Mouse (Mus musculus): ENCODE data around the gene Plcg1.

- no peak for TF ChIP-seq HCFC1 (IDR thresholded peaks at IDR 0.05; ENCODE audit: borderline replicate concordance, insufficient read depth, low read length)
- no peak for TF ChIP-seq CHD2 (IDR thresholded peaks at IDR 0.05; ENCODE audit: low read depth, low read length)
Measured at GRCm38 (mm10) chr2:160725877-160726864, 4.9 kb upstream of the Plcg1 start.

Data from ES-E14 (cell line).